In the genomic region with DNA sequence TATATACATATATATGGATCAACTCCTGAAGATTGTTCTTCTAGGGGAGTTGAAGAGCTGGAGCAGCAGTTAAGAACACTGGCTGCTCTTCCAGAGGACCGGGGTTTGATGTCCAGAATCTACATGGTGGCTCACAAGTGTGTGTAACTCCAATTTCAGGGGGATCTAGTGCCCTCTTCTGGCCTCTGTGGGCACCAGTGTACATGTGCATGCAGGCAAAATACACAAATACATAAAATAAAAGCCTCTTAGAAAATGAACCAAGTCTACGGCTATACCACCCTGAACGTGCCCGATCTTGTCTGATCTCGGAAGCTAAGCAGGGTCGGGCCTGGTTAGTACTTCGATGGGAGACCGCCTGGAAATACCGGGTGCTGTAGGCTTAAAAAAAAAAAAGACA, we compare ENCODE assay signal across 9 mouse cellular contexts. TPM values are rescaled to one million over a fixed set of nuclear protein-coding genes. Genes with fewer than 3 reads are reported as not detected.
A peak's percentile ranks its signal among the peaks of the same experiment; 100 is the strongest.
DNase-seq lines count a peak whose midpoint lies in the region; ATAC-seq and TF ChIP-seq lines count a peak whose summit lies in the region.
"Had no signal": no experiment of that assay in that cellular context is flagged by ENCODE, and none has a peak within 500 bp of the region (broad histone marks: within the 10 kb centered on the region; RNA-seq: fewer than 3 reads in every experiment).

No protein-coding gene starts in this region.

- peak; percentile 44 to 57 for DNase-seq in cerebellum, postnatal 10 days
- no peak for DNase-seq in cerebellum, adult 11 months
- no peak for DNase-seq in liver, embryonic 14.5 days (ENCODE audit: low read depth in 3 of 3, low spot score in 3 of 3)
- DNase-seq in liver (no peak), R1 (ENCODE audit: low read depth, low spot score) (peak; percentile 49)
- peak; percentile 50 for DNase-seq in lung, postnatal 36 days
- DNase-seq in spleen, adult 12 weeks (ENCODE audit: low spot score): no peak
- DNase-seq in Muller cell, postnatal 12 days (ENCODE audit: inconsistent ontology term): no peak
- DNase-seq: heart, postnatal 14 days had no signal

- peak; percentile 44; the same call in 1 of the 2 replicates for TF ChIP-seq CTCF in liver, embryonic 14.5 days (IDR thresholded peaks at IDR 0.05; ENCODE audit: low read depth)

- no peaks in the 10 kb centered on the region for H3K4me1 ChIP-seq in liver, embryonic 14.5 days (replicated peaks; ENCODE audit: control insufficient read depth in 2 of 2, insufficient read depth in 2 of 2, low read length in 1 of 2)

- TF ChIP-seq EP300 in liver, embryonic 14.5 days (IDR thresholded peaks at IDR 0.05; ENCODE audit: low read depth): no peak

- H3K4me2 ChIP-seq in liver, embryonic 14.5 days (ENCODE audit: low read depth): no peak overlapping the region

- no peak overlapping the region for H3K27ac ChIP-seq in liver, embryonic 14.5 days

- 27% methylated on average over 9 of the region's 9 CpGs for WGBS in liver, embryonic 14.5 days (ENCODE audit: insufficient replicate concordance)

- ATAC-seq in liver, embryonic 14.5 days (ENCODE audit: insufficient read depth): no peak

- no peak overlapping the region for H3K4me3 ChIP-seq in liver, embryonic 14.5 days (ENCODE audit: insufficient read depth in 1 of 2, low read depth in 2 of 2, low read length in 2 of 2)

- no peaks in the 10 kb centered on the region for H3K9me3 ChIP-seq in liver, embryonic 14.5 days (ENCODE audit: control insufficient read depth, low read length)

- H3K27me3 ChIP-seq in liver, embryonic 14.5 days (ENCODE audit: control insufficient read depth, insufficient read depth, low read length): peaks cover 46% of the 10 kb centered on the region

- no peak overlapping the region for H3K9ac ChIP-seq in liver, embryonic 14.5 days (replicated peaks)

- H3K36me3 ChIP-seq in liver, embryonic 14.5 days (replicated peaks; ENCODE audit: control insufficient read depth, insufficient read depth, low read depth): no peaks in the 10 kb centered on the region

RNA-seq across cellular contexts. Expression of gene Npas1, which starts 6.0 kb away (rescaled TPM):
- not detected in 2 replicates for polyA plus RNA-seq in liver, embryonic 14.5 days (2012; rRNA removed)
- polyA plus RNA-seq in liver, embryonic 14.5 days (2014; fragmentation: Nextera tagmentation; extraction: Ambion mirVana): not detected in 2 replicates

RNA-seq across cellular contexts. Expression of gene Tmem160, which starts 19.0 kb away (rescaled TPM):
- 21.5 and 23.6 TPM in 2 replicates for polyA plus RNA-seq in liver, embryonic 14.5 days (2012; rRNA removed)
- polyA plus RNA-seq in liver, embryonic 14.5 days (2014; fragmentation: Nextera tagmentation; extraction: Ambion mirVana): 34.5 and 36.9 TPM in 2 replicates

Comparison
In these comparisons a context has a peak if more than half of its experiments do, and no peak if none do; other contexts are left out.
1. DNase-seq: peak in cerebellum, postnatal 10 days (2 of 2), R1 (single experiment) and lung, postnatal 36 days (single experiment); none in cerebellum, adult 11 months (single experiment), liver, embryonic 14.5 days (0 of 3), liver (single experiment), spleen, adult 12 weeks (single experiment) and Muller cell, postnatal 12 days (single experiment).